Mouse (Mus musculus) hindbrain, embryonic 11.5 days (tissue): Measurements from ENCODE around the gene Zbtb18. TPM values are rescaled to one million over a fixed set of nuclear protein-coding genes. Genes with fewer than 3 reads are reported as not detected.

Experiments
- ATAC-seq: fragments of 200-750 bp; cut with Nextera tagmentation; 2 replicates; pipeline ENCODE4 v1.8.0; 2017; ENCODE audit warnings: mild to moderate bottlenecking, moderate TSS enrichment, moderate library complexity; ENCODE audit not compliant: low FRiP score
- DNase-seq: peaks from one replicate; pipeline ENCODE4 v3.0.0-alpha.2; 2015; ENCODE audit warnings: low spot score
- H3K27ac ChIP-seq: fragments of 300-500 bp; sonication (generic); 2 replicates; pipeline ENCODE4 v1.5.1; 2014; ENCODE audit warnings: mild to moderate bottlenecking, low read depth, low read length
- H3K27me3 ChIP-seq: fragments of 300-500 bp; sonication (generic); 2 replicates; pipeline ENCODE4 v1.6.1; 2014; ENCODE audit warnings: mild to moderate bottlenecking, low read length, moderate library complexity, mixed read lengths; ENCODE audit not compliant: control insufficient read depth, insufficient read depth
- H3K36me3 ChIP-seq: fragments of 300-500 bp; sonication (generic); 2 replicates; pipeline ENCODE4 v1.6.1; 2014; ENCODE audit warnings: mild to moderate bottlenecking, low read length, moderate library complexity, mixed read lengths; ENCODE audit not compliant: control insufficient read depth, insufficient read depth
- H3K4me1 ChIP-seq: fragments of 300-500 bp; sonication (generic); replicated peaks from 2 replicates; pipeline ENCODE4 v1.6.1; 2014; ENCODE audit warnings: low read length, mixed read lengths; ENCODE audit not compliant: control insufficient read depth, insufficient read depth
- H3K4me2 ChIP-seq: fragments of 300-500 bp; sonication (generic); replicated peaks from 2 replicates; pipeline ENCODE4 v1.6.1; 2014; ENCODE audit warnings: mild to moderate bottlenecking, low read depth, low read length
- H3K4me3 ChIP-seq: fragments of 300-500 bp; sonication (generic); 2 replicates; pipeline ENCODE4 v1.5.1; 2014; ENCODE audit warnings: low read depth, low read length
- H3K9ac ChIP-seq: fragments of 300-500 bp; sonication (generic); 2 replicates; pipeline ENCODE4 v1.6.1; 2014; ENCODE audit warnings: low read depth, low read length
- H3K9me3 ChIP-seq: fragments of 300-500 bp; sonication (generic); 2 replicates; pipeline ENCODE4 v1.6.1; 2016; ENCODE audit warnings: low read length; ENCODE audit not compliant: control insufficient read depth
- WGBS: fragments of 180-500 bp; shearing (Covaris S2); extraction: QIAGEN DNeasy Blood & Tissue Kit; methylation state at CpG from one replicate; pipeline ENCODE4 v1.1.7; 2014; 5-methylcytosine and 5-hydroxymethylcytosine counted together
- polyA plus RNA-seq: library from polyadenylated mRNA; unstranded; fragments of >200 nt; fragmentation: Nextera tagmentation; extraction: Ambion mirVana; gene quantifications from 2 replicates; pipeline ENCODE4 v1.2.1, GENCODE M21; 2014

The Zbtb18 gene
- polyA plus RNA-seq, 1 experiment from 2014 or later = 20.0 TPM

GRCm38 (mm10) chr1:177451041-177451440 is 8.9 kb downstream of the Zbtb18 start:
- Histone ChIP-seq H3K27me3 (no peaks in the 10 kb centered on the region), H3K27ac (0 out of 2 replicates have a peak overlapping the region, but pooled peaks have one; percentile 14), H3K4me2 (no peak overlapping the region), H3K9ac (no peak overlapping the region), H3K9me3 (no peaks in the 10 kb centered on the region), H3K36me3 (0 out of 2 replicates have a peak, but pooled peaks cover 4% of the 10 kb centered on the region), H3K4me3 (no peak overlapping the region), H3K4me1 (peaks cover 14% of the 10 kb centered on the region)
- no peak for DNase-seq
- WGBS = 78% methylated on average over 2 of the region's 2 CpGs
- ATAC-seq = no peak

DNA sequence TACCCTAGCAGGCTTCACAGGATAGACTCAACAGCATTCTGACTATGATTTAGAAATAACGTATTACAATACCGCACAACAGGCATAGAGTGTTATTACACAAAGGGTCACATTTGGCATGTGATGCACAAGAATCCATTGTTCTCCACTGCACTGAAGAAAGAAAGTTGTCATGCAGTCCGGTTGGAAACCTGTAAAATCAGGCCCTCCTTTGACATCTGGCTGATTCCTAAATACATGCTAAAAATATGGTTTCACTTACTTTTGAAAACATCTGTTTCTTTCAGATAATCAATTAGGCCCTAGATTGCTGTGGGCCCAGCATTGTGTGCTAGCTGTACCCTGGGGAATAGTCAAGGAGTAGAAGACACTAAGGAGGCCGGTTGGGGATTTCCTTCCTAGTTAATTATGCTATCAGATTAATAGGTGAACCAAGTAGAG is 9.9 kb downstream of the Zbtb18 start:
- H3K36me3 ChIP-seq = 0 out of 2 replicates have a peak, but pooled peaks cover 4% of the 10 kb centered on the region
- DNase-seq = peak; percentile 42
- WGBS = 29% methylated on average over 4 of the region's 4 CpGs

DNA sequence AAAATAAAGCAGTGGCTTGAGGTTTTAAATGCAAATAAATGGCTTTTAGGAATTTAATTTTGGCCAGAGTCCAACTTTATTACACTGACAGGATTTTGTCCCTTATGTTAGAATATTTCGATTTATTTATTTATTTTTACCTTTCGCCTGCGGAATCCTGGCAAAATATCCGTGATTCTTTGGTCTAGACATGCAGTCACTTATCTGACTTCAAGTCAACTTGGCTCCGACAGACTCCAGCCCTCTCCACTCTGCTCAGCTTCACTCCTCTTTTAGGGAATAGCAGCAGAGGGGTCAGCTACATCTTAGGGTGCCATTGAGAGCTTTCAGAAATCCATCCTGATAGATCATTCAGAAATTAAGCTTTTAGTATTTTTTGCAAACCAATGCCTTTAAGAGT is 10.8 kb downstream of the Zbtb18 start:
- Histone ChIP-seq H3K27ac (no peak overlapping the region), H3K9me3 (no peaks in the 10 kb centered on the region), H3K4me3 (no peak overlapping the region), H3K4me2 (no peak overlapping the region), H3K27me3 (no peaks in the 10 kb centered on the region), H3K36me3 (0 out of 2 replicates have a peak, but pooled peaks cover 4% of the 10 kb centered on the region), H3K9ac (no peak overlapping the region), H3K4me1 (peaks cover 4% of the 10 kb centered on the region; the same call in 1 of the 2 replicates)
- 73% methylated on average over 5 of the region's 5 CpGs for WGBS
- DNase-seq = no peak
- no peak for ATAC-seq

More for the DNA sequence above, 9.9 kb downstream of the Zbtb18 start:
- Histone ChIP-seq H3K27me3 (no peaks in the 10 kb centered on the region), H3K27ac (peak overlapping the region; percentile 47; the same call in 1 of the 2 replicates), H3K9me3 (no peaks in the 10 kb centered on the region), H3K4me1 (peaks cover 12% of the 10 kb centered on the region), H3K4me2 (no peak overlapping the region), H3K4me3 (no peak overlapping the region), H3K9ac (no peak overlapping the region)
- ATAC-seq = peak; percentile 23; the same call in 1 of the 2 replicates

GRCm38 (mm10) chr1:177453806-177454205 is 11.7 kb downstream of the Zbtb18 start:
- Histone ChIP-seq H3K9me3 (no peaks in the 10 kb centered on the region), H3K4me2 (no peak overlapping the region), H3K27ac (no peak overlapping the region), H3K4me3 (no peak overlapping the region), H3K27me3 (no peaks in the 10 kb centered on the region), H3K4me1 (peaks cover 2% of the 10 kb centered on the region; the same call in 1 of the 2 replicates), H3K36me3 (no peaks in the 10 kb centered on the region), H3K9ac (no peak overlapping the region)
- DNase-seq (no peak), ATAC-seq (no peak)
- WGBS = 20% methylated on average over 8 of the region's 8 CpGs

GRCm38 (mm10) chr1:177454492-177454891 is 12.3 kb downstream of the Zbtb18 start:
- Histone ChIP-seq H3K4me1 (peaks cover 2% of the 10 kb centered on the region; the same call in 1 of the 2 replicates), H3K9me3 (no peaks in the 10 kb centered on the region)
- WGBS = 89% methylated on average over 6 of the region's 6 CpGs

DNA sequence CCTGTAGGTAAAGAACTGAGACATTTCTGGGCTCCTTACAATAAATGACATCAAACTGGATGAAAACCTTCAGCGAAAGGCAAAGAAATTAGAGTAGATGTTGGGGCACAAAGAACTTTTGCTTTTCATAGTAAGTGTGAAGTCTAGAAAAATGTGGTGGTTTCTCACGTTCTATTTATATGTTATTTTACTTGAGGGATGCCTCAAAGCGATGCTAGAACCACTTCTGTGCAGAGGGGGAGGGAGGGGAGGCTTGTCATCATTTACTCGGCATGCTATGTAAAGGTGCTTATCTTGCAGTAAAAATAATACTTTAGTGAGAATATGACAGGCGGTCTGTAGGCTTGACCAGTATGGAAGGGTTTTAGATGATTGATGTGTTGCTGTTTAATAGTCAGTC is 13.3 kb downstream of the Zbtb18 start:
- 84% methylated on average over 5 of the region's 5 CpGs for WGBS

More at GRCm38 (mm10) chr1:177454492-177454891, 12.3 kb downstream of the Zbtb18 start:
- Histone ChIP-seq H3K27ac (no peak overlapping the region), H3K27me3 (no peaks in the 10 kb centered on the region), H3K9ac (no peak overlapping the region), H3K4me3 (no peak overlapping the region), H3K4me2 (no peak overlapping the region), H3K36me3 (no peaks in the 10 kb centered on the region)
- DNase-seq = no peak
- ATAC-seq = no peak

DNA sequence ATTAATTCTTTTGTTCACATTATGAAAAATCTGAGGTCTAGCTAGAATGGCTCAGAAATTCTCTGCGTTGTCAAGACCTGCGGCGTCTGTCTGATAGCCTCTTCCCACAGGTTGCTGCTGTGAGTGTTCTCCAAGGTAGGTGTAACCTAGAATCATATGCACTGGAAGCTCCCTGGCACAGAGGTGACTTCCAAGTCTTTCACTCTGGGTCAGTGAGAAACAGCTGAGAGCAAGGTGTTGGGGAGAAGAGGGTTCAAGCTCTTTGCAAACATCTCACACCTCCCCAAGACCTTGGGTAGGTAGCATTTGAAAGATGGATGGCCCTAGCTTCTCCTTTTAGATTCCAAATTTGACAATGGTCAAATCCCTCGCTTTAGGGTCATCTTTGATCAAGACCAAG is 14.1 kb downstream of the Zbtb18 start:
- no peak overlapping the region for H3K4me2 ChIP-seq
- H3K27me3 ChIP-seq = no peaks in the 10 kb centered on the region
- DNase-seq (no peak), ATAC-seq (no peak)
- H3K9ac ChIP-seq = no peak overlapping the region
- H3K36me3 ChIP-seq = no peaks in the 10 kb centered on the region
- peaks cover 2% of the 10 kb centered on the region; the same call in 1 of the 2 replicates for H3K4me1 ChIP-seq
- no peaks in the 10 kb centered on the region for H3K9me3 ChIP-seq
- WGBS = 87% methylated on average over 4 of the region's 4 CpGs
- no peak overlapping the region for H3K4me3 ChIP-seq
- no peak overlapping the region for H3K27ac ChIP-seq

More for the DNA sequence above, 13.3 kb downstream of the Zbtb18 start:
- no peak for DNase-seq
- H3K27me3 ChIP-seq = no peaks in the 10 kb centered on the region
- H3K4me1 ChIP-seq = peaks cover 2% of the 10 kb centered on the region; the same call in 1 of the 2 replicates
- H3K36me3 ChIP-seq = no peaks in the 10 kb centered on the region
- no peak overlapping the region for H3K9ac ChIP-seq
- H3K4me2 ChIP-seq = no peak overlapping the region
- ATAC-seq = no peak
- no peaks in the 10 kb centered on the region for H3K9me3 ChIP-seq
- no peak overlapping the region for H3K4me3 ChIP-seq
- H3K27ac ChIP-seq = no peak overlapping the region

DNA sequence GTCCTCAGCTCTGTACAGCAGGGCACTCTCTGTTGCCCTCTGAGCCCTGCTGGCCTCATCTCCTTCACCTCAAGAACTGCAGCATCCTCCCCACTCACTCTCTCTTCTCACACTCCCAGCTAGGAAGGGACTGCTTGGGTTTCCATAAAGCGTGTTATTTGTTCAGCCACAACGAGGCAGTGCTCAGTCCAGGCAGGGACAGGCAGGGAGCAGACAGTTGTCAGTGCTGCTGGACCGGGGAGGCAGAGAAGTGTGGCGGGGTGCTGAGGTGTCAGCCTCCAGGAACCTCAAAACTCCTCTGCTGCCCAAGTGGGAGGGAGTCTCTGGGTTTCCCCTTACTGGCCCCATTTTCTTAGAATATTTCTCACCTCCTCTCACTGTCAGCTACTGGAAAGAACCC is 14.6 kb downstream of the Zbtb18 start:
- Histone ChIP-seq H3K4me3 (no peak overlapping the region), H3K27ac (no peak overlapping the region), H3K36me3 (no peaks in the 10 kb centered on the region), H3K9ac (no peak overlapping the region), H3K4me1 (peaks cover 2% of the 10 kb centered on the region; the same call in 1 of the 2 replicates), H3K9me3 (no peaks in the 10 kb centered on the region), H3K4me2 (no peak overlapping the region), H3K27me3 (no peaks in the 10 kb centered on the region)
- DNase-seq = no peak
- ATAC-seq = no peak
- WGBS = 52% methylated on average over 4 of the region's 4 CpGs

- Histone ChIP-seq H3K4me2 (no peak overlapping the region), H3K27ac (no peak overlapping the region), H3K9ac (no peak overlapping the region), H3K36me3 (no peaks in the 10 kb centered on the region), H3K4me1 (peaks cover 2% of the 10 kb centered on the region; the same call in 1 of the 2 replicates), H3K27me3 (no peaks in the 10 kb centered on the region), H3K9me3 (no peaks in the 10 kb centered on the region), H3K4me3 (no peak overlapping the region)
- 86% methylated on average over 6 of the region's 6 CpGs for WGBS
- no peak for DNase-seq
- no peak for ATAC-seq
Observed at GRCm38 (mm10) chr1:177457981-177458380, 15.8 kb downstream of the Zbtb18 start.
